Mouse (Mus musculus): ENCODE data around the gene Sox14. TPM values are rescaled to one million over a fixed set of nuclear protein-coding genes. Genes with fewer than 3 reads are reported as not detected.

The Sox14 gene
- polyA plus RNA-seq, 2 experiments, result not detected

GRCm38 (mm10) chr9:99874735-99875617 lies 994 bp downstream of the Sox14 start:
- TF ChIP-seq EP300 (IDR thresholded peaks at IDR 0.05; ENCODE audit: low read depth), result no peak
- no peak for TF ChIP-seq CTCF (IDR thresholded peaks at IDR 0.05; ENCODE audit: low read depth)
- 4% methylated on average over 52 of the region's 52 CpGs for WGBS (ENCODE audit: insufficient replicate concordance)
- peaks cover 90% of the 10 kb centered on the region for H3K27me3 ChIP-seq (ENCODE audit: control insufficient read depth, insufficient read depth, low read length)
- no peak overlapping the region for H3K27ac ChIP-seq
- H3K4me2 ChIP-seq (ENCODE audit: low read depth), result no peak overlapping the region
- H3K9me3 ChIP-seq (ENCODE audit: control insufficient read depth, low read length), result no peaks in the 10 kb centered on the region
- no peak overlapping the region for H3K4me3 ChIP-seq (ENCODE audit: insufficient read depth in 1 of 2, low read depth in 2 of 2, low read length in 2 of 2)
- no peaks in the 10 kb centered on the region for H3K4me1 ChIP-seq (replicated peaks; ENCODE audit: control insufficient read depth in 2 of 2, insufficient read depth in 2 of 2, low read length in 1 of 2)
- no peak for ATAC-seq (ENCODE audit: insufficient read depth)
- H3K9ac ChIP-seq (replicated peaks), result no peak overlapping the region
- H3K36me3 ChIP-seq (replicated peaks; ENCODE audit: control insufficient read depth, insufficient read depth, low read depth), result no peaks in the 10 kb centered on the region
- DNase-seq (ENCODE audit: low read depth in 3 of 3, low spot score in 3 of 3), result no peak

GRCm38 (mm10) chr9:99873721-99874120 lies 2.2 kb downstream of the Sox14 start:
- Histone ChIP-seq H3K27ac (no peak overlapping the region), H3K4me1 (replicated peaks; ENCODE audit: control insufficient read depth in 2 of 2, insufficient read depth in 2 of 2, low read length in 1 of 2) (no peaks in the 10 kb centered on the region), H3K4me2 (ENCODE audit: low read depth) (no peak overlapping the region), H3K4me3 (ENCODE audit: insufficient read depth in 1 of 2, low read depth in 2 of 2, low read length in 2 of 2) (no peak overlapping the region), H3K9ac (replicated peaks) (no peak overlapping the region), H3K9me3 (ENCODE audit: control insufficient read depth, low read length) (no peaks in the 10 kb centered on the region), H3K27me3 (ENCODE audit: control insufficient read depth, insufficient read depth, low read length) (peaks cover 100% of the 10 kb centered on the region), H3K36me3 (replicated peaks; ENCODE audit: control insufficient read depth, insufficient read depth, low read depth) (no peaks in the 10 kb centered on the region)
- DNase-seq (ENCODE audit: low read depth in 3 of 3, low spot score in 3 of 3) (no peak), ATAC-seq (ENCODE audit: insufficient read depth) (no peak)
- 7% methylated on average over 2 of the region's 2 CpGs for WGBS (ENCODE audit: insufficient replicate concordance)
- TF ChIP-seq EP300 (IDR thresholded peaks at IDR 0.05; ENCODE audit: low read depth), result no peak
- TF ChIP-seq CTCF (IDR thresholded peaks at IDR 0.05; ENCODE audit: low read depth), result no peak

GRCm38 (mm10) chr9:99873116-99873620 lies 2.8 kb downstream of the Sox14 start:
- Histone ChIP-seq H3K9ac (replicated peaks) (no peak overlapping the region), H3K27me3 (ENCODE audit: control insufficient read depth, insufficient read depth, low read length) (peaks cover 100% of the 10 kb centered on the region), H3K4me2 (ENCODE audit: low read depth) (no peak overlapping the region), H3K9me3 (ENCODE audit: control insufficient read depth, low read length) (no peaks in the 10 kb centered on the region), H3K4me3 (ENCODE audit: insufficient read depth in 1 of 2, low read depth in 2 of 2, low read length in 2 of 2) (no peak overlapping the region), H3K36me3 (replicated peaks; ENCODE audit: control insufficient read depth, insufficient read depth, low read depth) (no peaks in the 10 kb centered on the region), H3K4me1 (replicated peaks; ENCODE audit: control insufficient read depth in 2 of 2, insufficient read depth in 2 of 2, low read length in 1 of 2) (no peaks in the 10 kb centered on the region), H3K27ac (no peak overlapping the region)
- TF ChIP-seq EP300 (IDR thresholded peaks at IDR 0.05; ENCODE audit: low read depth), result no peak
- no peak for TF ChIP-seq CTCF (IDR thresholded peaks at IDR 0.05; ENCODE audit: low read depth)
- no peak for ATAC-seq (ENCODE audit: insufficient read depth)
- no peak for DNase-seq (ENCODE audit: low read depth in 3 of 3, low spot score in 3 of 3)
- WGBS (ENCODE audit: insufficient replicate concordance), result under 1% methylated on average over 15 of the region's 15 CpGs

GRCm38 (mm10) chr9:99872204-99873115 lies 3.5 kb downstream of the Sox14 start:
- H3K4me2 ChIP-seq (ENCODE audit: low read depth), result no peak overlapping the region
- TF ChIP-seq EP300 (IDR thresholded peaks at IDR 0.05; ENCODE audit: low read depth), result no peak
- TF ChIP-seq CTCF (IDR thresholded peaks at IDR 0.05; ENCODE audit: low read depth), result no peak
- peaks cover 100% of the 10 kb centered on the region for H3K27me3 ChIP-seq (ENCODE audit: control insufficient read depth, insufficient read depth, low read length)
- DNase-seq (ENCODE audit: low read depth in 3 of 3, low spot score in 3 of 3), result no peak
- H3K4me3 ChIP-seq (ENCODE audit: insufficient read depth in 1 of 2, low read depth in 2 of 2, low read length in 2 of 2), result no peak overlapping the region
- ATAC-seq (ENCODE audit: insufficient read depth), result no peak
- H3K36me3 ChIP-seq (replicated peaks; ENCODE audit: control insufficient read depth, insufficient read depth, low read depth), result no peaks in the 10 kb centered on the region
- 3% methylated on average over 31 of the region's 31 CpGs for WGBS (ENCODE audit: insufficient replicate concordance)
- H3K27ac ChIP-seq, result no peak overlapping the region
- no peaks in the 10 kb centered on the region for H3K9me3 ChIP-seq (ENCODE audit: control insufficient read depth, low read length)
- H3K4me1 ChIP-seq (replicated peaks; ENCODE audit: control insufficient read depth in 2 of 2, insufficient read depth in 2 of 2, low read length in 1 of 2), result no peaks in the 10 kb centered on the region
- no peak overlapping the region for H3K9ac ChIP-seq (replicated peaks)
